Mouse (Mus musculus): Measurements from ENCODE around the gene Dpp6. TPM values are rescaled to one million over a fixed set of nuclear protein-coding genes. Genes with fewer than 3 reads are reported as not detected.

The Dpp6 gene
- polyA plus RNA-seq, 1 experiment from 2014 or later = 2.4 TPM

DNA sequence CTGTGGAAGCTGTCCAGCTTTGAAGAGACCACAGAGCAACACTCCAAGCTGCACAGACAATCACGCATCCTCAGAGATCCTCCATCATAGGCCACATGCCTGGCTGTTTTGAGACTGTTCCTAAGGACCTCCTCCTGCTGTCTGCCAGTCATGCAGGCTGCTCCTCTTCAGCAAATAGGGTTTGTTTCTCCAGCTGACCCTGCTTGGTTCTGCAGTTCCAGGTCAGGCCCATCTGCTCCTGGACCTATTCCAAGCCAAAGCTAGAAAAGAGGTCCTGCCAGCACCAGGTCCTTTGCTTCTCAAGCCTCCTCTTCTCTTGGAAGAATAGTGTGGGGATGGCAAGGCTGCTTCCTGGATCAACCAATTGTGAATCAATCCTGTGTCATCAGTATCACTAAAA lies 556.9 kb downstream of the Dpp6 start:
- H3K4me2 ChIP-seq (ENCODE audit: low read depth, low read length) = no peak overlapping the region
- no peak for ATAC-seq (ENCODE audit: insufficient read depth, low FRiP score)

DNA sequence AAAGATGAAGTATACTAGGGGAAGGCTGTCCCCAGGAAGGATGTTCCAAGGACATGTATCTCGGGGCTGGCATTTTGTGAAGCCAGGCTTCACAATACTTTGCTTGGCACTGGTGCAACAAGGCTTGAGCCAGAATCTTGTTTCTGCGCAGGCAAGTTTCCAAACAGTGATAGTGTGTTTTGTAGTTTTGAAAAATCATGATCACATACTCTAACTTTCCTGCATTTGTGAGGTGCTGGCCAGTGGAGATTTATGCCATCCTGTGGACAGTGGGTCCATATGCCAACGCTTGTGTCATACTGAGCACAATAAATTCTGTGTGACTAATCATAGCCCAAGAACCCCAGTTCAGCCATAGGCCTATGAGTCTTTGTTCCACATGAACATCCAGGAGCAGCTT lies 558.8 kb downstream of the Dpp6 start:
- no peaks in the 10 kb centered on the region for H3K4me1 ChIP-seq (ENCODE audit: control insufficient read depth, insufficient read depth, low read length)
- 90% methylated on average over 3 of the region's 3 CpGs for WGBS
- no peak for ATAC-seq (ENCODE audit: insufficient read depth, low FRiP score)

More for the DNA sequence above, 556.9 kb downstream of the Dpp6 start:
- Histone ChIP-seq H3K27me3 (ENCODE audit: control insufficient read depth, insufficient read depth, low read length) (no peaks in the 10 kb centered on the region), H3K9me3 (replicated peaks; ENCODE audit: control insufficient read depth, low read length) (no peaks in the 10 kb centered on the region), H3K27ac (ENCODE audit: low read length) (no peak overlapping the region), H3K36me3 (ENCODE audit: control insufficient read depth, insufficient read depth, low read length) (no peaks in the 10 kb centered on the region), H3K9ac (ENCODE audit: low read length) (no peak overlapping the region), H3K4me1 (ENCODE audit: control insufficient read depth, insufficient read depth, low read length) (no peaks in the 10 kb centered on the region), H3K4me3 (replicated peaks; ENCODE audit: low read length) (no peak overlapping the region)
- WGBS = 71% methylated on average over 1 of the region's 1 CpGs

DNA sequence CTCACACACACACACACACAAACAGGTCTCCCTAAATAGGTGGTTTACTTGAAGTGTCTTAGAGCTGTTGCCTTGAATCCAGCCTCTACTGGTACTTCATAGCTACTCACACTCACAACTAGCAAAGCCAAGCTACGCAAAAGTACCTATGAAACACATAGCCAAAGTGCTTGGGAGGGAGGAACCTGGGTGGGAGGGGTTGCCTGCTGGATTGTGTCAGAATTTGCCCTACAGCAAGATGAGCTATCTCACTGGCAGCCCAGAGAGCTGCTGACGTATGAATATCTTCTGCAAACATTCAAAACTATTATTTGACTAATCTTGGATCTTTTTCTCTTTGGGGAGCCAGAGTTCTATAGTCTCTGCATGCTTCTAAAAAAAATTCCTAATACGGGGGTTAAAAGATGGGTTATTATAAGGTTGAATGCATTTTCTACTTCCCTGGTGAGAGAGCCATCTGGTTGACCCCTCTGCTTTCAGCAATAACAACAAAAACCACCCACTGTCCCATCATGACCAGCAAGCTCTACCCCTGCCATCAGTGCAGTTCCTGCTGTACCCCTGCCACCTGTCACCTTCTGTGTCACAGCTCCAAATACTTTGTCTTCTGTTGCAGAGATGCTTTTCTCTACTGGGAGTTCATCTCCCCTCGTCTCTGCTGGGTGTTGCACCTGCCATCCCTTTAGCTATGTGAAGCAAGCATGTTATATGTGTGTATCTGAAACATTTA lies 563.8 kb downstream of the Dpp6 start:
- H3K27me3 ChIP-seq (ENCODE audit: control insufficient read depth, insufficient read depth, low read length) = no peaks in the 10 kb centered on the region

More for the DNA sequence above, 558.8 kb downstream of the Dpp6 start:
- Histone ChIP-seq H3K9me3 (replicated peaks; ENCODE audit: control insufficient read depth, low read length) (no peaks in the 10 kb centered on the region), H3K4me2 (ENCODE audit: low read depth, low read length) (no peak overlapping the region), H3K27me3 (ENCODE audit: control insufficient read depth, insufficient read depth, low read length) (no peaks in the 10 kb centered on the region), H3K4me3 (replicated peaks; ENCODE audit: low read length) (no peak overlapping the region), H3K9ac (ENCODE audit: low read length) (no peak overlapping the region), H3K36me3 (ENCODE audit: control insufficient read depth, insufficient read depth, low read length) (no peaks in the 10 kb centered on the region), H3K27ac (ENCODE audit: low read length) (no peak overlapping the region)

DNA sequence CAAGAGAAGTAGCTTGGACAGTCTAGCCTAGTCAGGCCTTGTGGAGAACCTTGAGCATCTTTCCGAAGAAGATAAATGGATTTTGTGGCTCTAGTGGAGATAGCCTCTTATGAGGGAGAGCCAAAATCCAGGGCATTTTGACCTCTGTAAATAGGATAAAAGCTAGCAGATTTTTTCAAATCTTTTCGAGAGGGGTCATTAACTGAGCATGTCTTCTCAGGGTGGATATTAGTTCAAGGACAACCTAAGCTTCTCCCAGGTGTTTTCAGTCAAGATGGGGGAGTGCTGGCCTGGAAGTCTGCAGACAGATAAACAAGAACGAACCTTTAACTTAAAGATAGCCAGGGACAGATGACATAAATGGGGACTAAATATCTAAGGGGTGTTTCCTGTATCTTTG lies 581.4 kb downstream of the Dpp6 start:
- Histone ChIP-seq H3K9ac (ENCODE audit: low read length) (no peak overlapping the region), H3K27ac (ENCODE audit: low read length) (no peak overlapping the region), H3K4me2 (ENCODE audit: low read depth, low read length) (no peak overlapping the region), H3K4me3 (replicated peaks; ENCODE audit: low read length) (no peak overlapping the region), H3K9me3 (replicated peaks; ENCODE audit: control insufficient read depth, low read length) (no peaks in the 10 kb centered on the region), H3K27me3 (ENCODE audit: control insufficient read depth, insufficient read depth, low read length) (no peaks in the 10 kb centered on the region), H3K4me1 (ENCODE audit: control insufficient read depth, insufficient read depth, low read length) (no peaks in the 10 kb centered on the region), H3K36me3 (ENCODE audit: control insufficient read depth, insufficient read depth, low read length) (no peaks in the 10 kb centered on the region)
- no peak for ATAC-seq (ENCODE audit: insufficient read depth, low FRiP score)
- 50% methylated on average over 3 of the region's 3 CpGs for WGBS

More for the DNA sequence above, 563.8 kb downstream of the Dpp6 start:
- Histone ChIP-seq H3K4me1 (ENCODE audit: control insufficient read depth, insufficient read depth, low read length) (no peaks in the 10 kb centered on the region), H3K4me2 (ENCODE audit: low read depth, low read length) (no peak overlapping the region), H3K4me3 (replicated peaks; ENCODE audit: low read length) (no peak overlapping the region), H3K9me3 (replicated peaks; ENCODE audit: control insufficient read depth, low read length) (0 out of 2 replicates have a peak, but pooled peaks cover 3% of the 10 kb centered on the region), H3K36me3 (ENCODE audit: control insufficient read depth, insufficient read depth, low read length) (no peaks in the 10 kb centered on the region), H3K9ac (ENCODE audit: low read length) (no peak overlapping the region), H3K27ac (ENCODE audit: low read length) (no peak overlapping the region)
- no peak for ATAC-seq (ENCODE audit: insufficient read depth, low FRiP score)
- 76% methylated on average over 4 of the region's 4 CpGs for WGBS

DNA sequence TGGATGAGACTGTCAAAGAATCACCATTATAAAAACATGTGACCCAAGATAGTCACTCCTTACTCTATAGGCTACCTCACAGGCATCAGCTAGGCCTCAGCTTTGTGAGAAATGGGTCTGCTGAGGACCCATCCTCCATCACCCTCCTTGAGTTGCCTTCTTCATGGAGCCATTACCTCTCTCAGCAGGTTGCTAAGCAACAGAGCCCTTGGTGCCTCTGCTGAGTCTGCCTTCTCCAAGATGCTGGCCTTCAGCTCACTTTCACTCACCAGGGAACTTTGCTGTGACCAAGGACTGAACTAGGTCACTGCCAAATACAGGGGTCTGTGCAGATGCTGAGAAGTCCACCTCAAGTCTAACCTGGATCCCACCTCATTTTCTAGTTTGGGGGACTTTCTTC lies 582.1 kb downstream of the Dpp6 start:
- Histone ChIP-seq H3K4me1 (ENCODE audit: control insufficient read depth, insufficient read depth, low read length) (no peaks in the 10 kb centered on the region), H3K36me3 (ENCODE audit: control insufficient read depth, insufficient read depth, low read length) (no peaks in the 10 kb centered on the region), H3K4me2 (ENCODE audit: low read depth, low read length) (no peak overlapping the region), H3K9me3 (replicated peaks; ENCODE audit: control insufficient read depth, low read length) (no peaks in the 10 kb centered on the region), H3K4me3 (replicated peaks; ENCODE audit: low read length) (no peak overlapping the region), H3K9ac (ENCODE audit: low read length) (no peak overlapping the region), H3K27ac (ENCODE audit: low read length) (no peak overlapping the region), H3K27me3 (ENCODE audit: control insufficient read depth, insufficient read depth, low read length) (no peaks in the 10 kb centered on the region)
- no peak for ATAC-seq (ENCODE audit: insufficient read depth, low FRiP score)

DNA sequence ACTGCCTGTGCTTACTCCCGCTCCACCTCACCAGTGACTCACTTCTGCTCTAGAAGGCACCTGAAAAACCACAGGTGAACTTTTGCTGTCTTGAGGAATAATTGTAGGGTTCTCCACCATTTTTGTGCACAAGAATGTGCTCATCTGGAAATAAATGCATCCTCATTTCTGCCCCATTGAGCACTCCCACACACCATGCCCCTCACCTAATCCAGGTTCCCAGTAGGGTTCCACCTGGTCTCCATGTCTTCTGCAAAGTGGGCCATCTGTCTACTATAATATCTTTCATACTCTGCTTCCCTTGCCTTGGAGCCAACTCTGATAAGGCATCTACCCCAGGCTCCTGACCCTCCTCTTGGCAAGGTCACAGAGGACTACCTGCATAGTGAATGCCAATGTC lies 585.6 kb downstream of the Dpp6 start:
- Histone ChIP-seq H3K36me3 (ENCODE audit: control insufficient read depth, insufficient read depth, low read length) (no peaks in the 10 kb centered on the region), H3K27ac (ENCODE audit: low read length) (no peak overlapping the region), H3K4me3 (replicated peaks; ENCODE audit: low read length) (no peak overlapping the region), H3K9ac (ENCODE audit: low read length) (no peak overlapping the region), H3K4me1 (ENCODE audit: control insufficient read depth, insufficient read depth, low read length) (no peaks in the 10 kb centered on the region), H3K27me3 (ENCODE audit: control insufficient read depth, insufficient read depth, low read length) (no peaks in the 10 kb centered on the region), H3K4me2 (ENCODE audit: low read depth, low read length) (no peak overlapping the region), H3K9me3 (replicated peaks; ENCODE audit: control insufficient read depth, low read length) (no peaks in the 10 kb centered on the region)
- ATAC-seq (ENCODE audit: insufficient read depth, low FRiP score) = no peak
- 88% methylated on average over 1 of the region's 1 CpGs for WGBS

DNA sequence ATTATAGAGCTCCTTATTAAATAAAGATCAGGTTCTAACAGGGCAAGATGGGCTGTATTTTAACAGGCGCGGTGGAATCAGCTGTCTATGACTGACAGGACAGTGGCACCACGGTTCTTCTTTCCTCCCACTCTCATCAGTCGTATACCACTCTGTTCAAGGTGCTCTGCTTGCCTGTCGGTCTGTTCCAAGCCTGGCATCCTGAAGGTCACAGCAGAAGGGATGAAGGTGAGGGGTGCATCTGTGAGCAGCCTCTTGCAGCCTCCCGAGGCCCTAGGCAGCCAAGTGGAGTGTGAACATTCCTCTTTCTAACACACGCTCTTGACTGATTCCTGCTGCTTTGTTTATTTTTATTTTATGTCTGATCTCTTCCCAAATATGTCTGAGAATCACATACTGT lies 591.9 kb downstream of the Dpp6 start:
- no peak overlapping the region for H3K4me2 ChIP-seq (ENCODE audit: low read depth, low read length)
- no peak overlapping the region for H3K4me3 ChIP-seq (replicated peaks; ENCODE audit: low read length)
- no peaks in the 10 kb centered on the region for H3K36me3 ChIP-seq (ENCODE audit: control insufficient read depth, insufficient read depth, low read length)
- no peak overlapping the region for H3K9ac ChIP-seq (ENCODE audit: low read length)
- H3K27me3 ChIP-seq (ENCODE audit: control insufficient read depth, insufficient read depth, low read length) = no peaks in the 10 kb centered on the region
- H3K27ac ChIP-seq (ENCODE audit: low read length) = no peak overlapping the region
- no peaks in the 10 kb centered on the region for H3K4me1 ChIP-seq (ENCODE audit: control insufficient read depth, insufficient read depth, low read length)
- H3K9me3 ChIP-seq (replicated peaks; ENCODE audit: control insufficient read depth, low read length) = no peaks in the 10 kb centered on the region
- WGBS = 70% methylated on average over 7 of the region's 7 CpGs
- no peak for ATAC-seq (ENCODE audit: insufficient read depth, low FRiP score)

DNA sequence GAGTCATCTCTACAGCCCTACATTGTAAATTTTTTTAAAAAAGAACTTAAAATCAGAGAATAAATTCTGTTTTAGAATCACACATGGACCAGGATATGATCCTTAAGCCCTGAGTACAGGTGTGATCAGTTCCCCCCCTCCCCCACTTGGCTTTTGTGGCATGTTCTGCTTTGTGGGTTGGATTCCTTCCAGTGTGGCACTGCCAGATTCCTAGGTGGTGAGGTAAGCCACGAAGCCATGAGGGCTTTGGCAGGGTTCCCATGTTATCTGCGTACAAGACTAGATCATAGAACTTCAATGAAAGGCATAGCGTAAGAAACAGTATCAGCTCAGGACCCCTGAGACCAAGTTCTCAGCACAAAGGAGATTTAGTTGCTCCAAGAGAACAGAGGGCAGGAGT lies 596.0 kb downstream of the Dpp6 start:
- Histone ChIP-seq H3K4me2 (ENCODE audit: low read depth, low read length) (no peak overlapping the region), H3K9ac (ENCODE audit: low read length) (no peak overlapping the region), H3K27me3 (ENCODE audit: control insufficient read depth, insufficient read depth, low read length) (no peaks in the 10 kb centered on the region), H3K9me3 (replicated peaks; ENCODE audit: control insufficient read depth, low read length) (no peaks in the 10 kb centered on the region), H3K4me1 (ENCODE audit: control insufficient read depth, insufficient read depth, low read length) (no peaks in the 10 kb centered on the region), H3K27ac (ENCODE audit: low read length) (no peak overlapping the region), H3K36me3 (ENCODE audit: control insufficient read depth, insufficient read depth, low read length) (no peaks in the 10 kb centered on the region), H3K4me3 (replicated peaks; ENCODE audit: low read length) (no peak overlapping the region)
- ATAC-seq (ENCODE audit: insufficient read depth, low FRiP score) = no peak
- WGBS = 54% methylated on average over 3 of the region's 3 CpGs

DNA sequence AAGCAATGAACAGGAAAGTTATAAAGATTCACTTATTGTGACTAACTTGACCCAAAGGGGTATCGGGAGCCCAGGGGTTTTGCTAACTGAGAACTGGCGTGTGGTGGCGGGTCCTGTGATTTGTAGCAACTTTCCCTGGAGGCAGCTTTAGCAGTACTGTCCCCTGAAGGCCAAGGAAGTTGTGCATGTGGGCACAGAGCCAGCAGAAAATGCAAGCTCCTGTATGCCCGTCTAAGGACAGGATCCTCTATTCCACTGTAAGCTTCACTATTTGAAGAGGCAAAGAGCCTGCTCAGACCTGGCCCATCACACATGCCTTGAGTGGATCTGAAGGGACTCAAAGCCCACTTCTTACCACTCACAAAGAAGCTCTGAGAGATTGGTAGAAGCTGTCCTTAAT lies 598.5 kb downstream of the Dpp6 start:
- WGBS = 72% methylated on average over 4 of the region's 4 CpGs

More for the DNA sequence above, 598.5 kb downstream of the Dpp6 start:
- Histone ChIP-seq H3K9me3 (replicated peaks; ENCODE audit: control insufficient read depth, low read length) (no peaks in the 10 kb centered on the region), H3K27ac (ENCODE audit: low read length) (no peak overlapping the region), H3K36me3 (ENCODE audit: control insufficient read depth, insufficient read depth, low read length) (no peaks in the 10 kb centered on the region), H3K4me3 (replicated peaks; ENCODE audit: low read length) (no peak overlapping the region), H3K4me2 (ENCODE audit: low read depth, low read length) (no peak overlapping the region), H3K4me1 (ENCODE audit: control insufficient read depth, insufficient read depth, low read length) (no peaks in the 10 kb centered on the region), H3K9ac (ENCODE audit: low read length) (no peak overlapping the region), H3K27me3 (ENCODE audit: control insufficient read depth, insufficient read depth, low read length) (no peaks in the 10 kb centered on the region)
- no peak for ATAC-seq (ENCODE audit: insufficient read depth, low FRiP score)
